Mouse (Mus musculus): Measurements from ENCODE around the gene Cpox.
A peak's percentile ranks its signal among the peaks of the same experiment; 100 is the strongest.

Cpox gene

DNA sequence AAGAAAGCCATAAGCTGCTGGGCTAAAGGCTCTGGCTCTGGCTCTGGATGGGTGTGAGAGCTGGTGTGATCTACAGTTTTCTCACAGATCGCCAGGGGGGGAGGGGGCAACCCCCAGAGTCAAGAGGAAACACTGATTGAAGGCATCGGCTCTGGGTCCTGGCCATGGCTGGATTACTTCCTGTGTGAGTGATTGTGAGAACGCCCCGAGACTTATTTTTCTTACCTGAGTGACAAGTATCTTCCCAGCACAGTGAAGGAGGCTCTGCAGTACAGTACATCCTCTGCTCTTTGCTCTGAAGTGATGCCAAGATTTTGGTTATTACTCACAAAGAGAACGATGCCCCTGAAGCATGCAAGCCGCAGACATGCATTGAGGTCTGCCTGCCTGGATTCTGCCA lies 31.7 kb downstream of the Cpox start:
- DNase-seq: no peak

DNA sequence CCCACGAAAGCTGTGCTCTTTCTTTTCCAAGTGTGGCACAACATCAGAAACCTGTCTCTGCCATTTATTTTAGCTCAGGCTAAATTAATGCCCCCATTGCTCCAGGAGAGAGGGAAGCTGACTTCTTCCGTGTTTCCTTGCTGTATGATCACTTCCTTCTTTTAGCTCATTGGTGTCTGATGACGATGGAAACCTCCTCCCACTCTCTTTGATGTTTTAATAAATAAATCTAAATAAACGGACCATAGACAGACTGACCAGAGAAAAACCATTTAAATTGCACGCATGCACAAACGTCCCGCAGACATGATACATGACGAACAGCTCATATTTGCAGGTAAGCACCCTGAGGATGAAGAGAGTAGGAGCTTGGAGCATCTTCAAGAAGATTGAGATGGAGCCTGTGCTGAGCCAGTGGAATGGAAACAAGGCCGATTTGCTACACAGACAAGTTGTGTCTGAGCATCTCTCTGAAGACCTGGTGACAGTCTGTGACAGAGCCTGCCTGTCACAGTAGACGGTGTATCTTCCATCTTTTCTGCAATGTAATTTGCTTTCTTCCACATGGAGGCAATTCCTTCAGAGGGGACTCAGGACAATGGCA lies 32.3 kb downstream of the Cpox start:
- no peak for DNase-seq

DNA sequence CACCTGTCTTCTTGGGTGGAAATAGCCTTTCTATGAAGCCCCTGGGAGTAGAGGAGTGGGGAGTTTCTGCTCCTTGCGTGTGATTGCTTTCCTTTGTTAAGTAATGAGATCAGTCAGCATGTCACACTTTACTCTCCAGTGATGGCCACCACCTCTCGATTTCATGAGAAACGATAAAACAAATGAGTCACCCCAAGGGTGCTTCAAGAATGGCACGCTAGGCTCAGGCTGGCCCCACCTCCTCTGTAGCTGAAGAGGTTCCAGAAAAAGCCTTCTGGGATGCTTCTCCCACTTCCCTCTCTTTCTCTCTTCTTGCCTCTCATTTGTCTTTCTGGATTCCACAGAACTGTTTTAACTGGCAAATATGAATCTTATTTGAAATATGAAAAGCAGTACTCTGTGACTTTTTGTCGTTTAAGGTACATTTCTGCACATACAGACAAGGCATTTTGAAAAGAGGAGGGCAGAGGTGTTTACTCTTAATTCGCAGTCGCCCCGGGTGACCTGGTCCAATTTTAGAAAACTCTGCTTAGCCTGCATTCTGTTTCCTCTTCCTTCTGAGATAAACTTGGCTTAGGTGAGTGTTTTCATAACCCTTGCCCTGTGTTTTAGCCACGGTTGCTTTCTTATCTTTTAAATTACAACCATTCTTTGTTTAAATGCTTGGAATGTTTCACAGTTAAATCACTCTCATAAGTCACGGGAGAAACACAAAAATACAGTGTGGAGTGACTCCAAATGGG lies 33.5 kb downstream of the Cpox start:
- DNase-seq: no peak

DNA sequence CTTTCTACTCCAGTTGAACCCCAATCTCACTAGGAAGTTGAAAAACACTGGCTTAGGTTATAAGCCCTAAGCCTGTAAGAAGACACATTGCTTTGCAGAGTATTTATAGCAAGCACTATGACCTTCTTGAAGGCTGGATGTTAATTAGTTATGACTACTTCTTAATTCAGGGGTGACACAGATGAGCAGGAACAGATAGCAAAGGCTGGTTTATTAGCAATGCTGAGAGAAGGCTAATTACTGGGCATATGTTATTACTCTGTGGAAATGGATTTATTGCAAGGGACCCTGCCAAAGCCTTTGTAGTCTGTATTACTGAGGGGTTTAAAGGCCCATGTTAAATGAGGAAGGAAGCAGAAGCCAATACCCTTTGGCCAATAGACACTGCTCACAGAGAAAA lies 34.9 kb downstream of the Cpox start:
- no peak for DNase-seq

DNA sequence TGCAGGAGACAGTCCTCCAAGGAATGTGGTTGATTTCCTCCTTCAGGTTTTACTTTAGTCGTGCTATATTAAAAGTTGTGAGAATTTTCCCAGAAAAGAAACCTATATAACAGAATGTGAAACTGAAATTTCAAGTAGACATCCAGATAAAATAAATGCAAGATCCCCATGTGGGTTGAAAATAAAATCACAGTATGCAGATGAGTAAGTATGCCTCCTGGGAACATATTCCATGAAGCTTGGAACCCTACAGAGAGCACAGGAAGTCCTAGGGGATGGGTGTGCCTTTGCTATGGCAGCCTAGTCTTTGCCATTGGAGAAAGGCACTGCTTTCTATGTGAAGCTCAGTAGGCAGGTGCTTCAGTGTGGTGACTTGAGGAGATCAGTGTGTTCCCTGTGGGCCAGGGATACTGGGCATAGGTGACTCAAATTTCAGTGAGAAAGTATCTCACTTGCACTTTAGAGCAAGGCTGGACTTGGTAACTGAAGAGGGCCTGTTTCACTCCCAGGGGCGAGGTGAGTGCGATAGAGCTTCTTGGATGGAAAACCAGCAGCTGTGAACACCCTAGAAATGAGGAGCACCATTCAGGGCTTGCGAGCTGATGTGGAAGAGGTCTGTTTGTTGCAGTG lies 37.3 kb downstream of the Cpox start:
- no peak for DNase-seq

DNA sequence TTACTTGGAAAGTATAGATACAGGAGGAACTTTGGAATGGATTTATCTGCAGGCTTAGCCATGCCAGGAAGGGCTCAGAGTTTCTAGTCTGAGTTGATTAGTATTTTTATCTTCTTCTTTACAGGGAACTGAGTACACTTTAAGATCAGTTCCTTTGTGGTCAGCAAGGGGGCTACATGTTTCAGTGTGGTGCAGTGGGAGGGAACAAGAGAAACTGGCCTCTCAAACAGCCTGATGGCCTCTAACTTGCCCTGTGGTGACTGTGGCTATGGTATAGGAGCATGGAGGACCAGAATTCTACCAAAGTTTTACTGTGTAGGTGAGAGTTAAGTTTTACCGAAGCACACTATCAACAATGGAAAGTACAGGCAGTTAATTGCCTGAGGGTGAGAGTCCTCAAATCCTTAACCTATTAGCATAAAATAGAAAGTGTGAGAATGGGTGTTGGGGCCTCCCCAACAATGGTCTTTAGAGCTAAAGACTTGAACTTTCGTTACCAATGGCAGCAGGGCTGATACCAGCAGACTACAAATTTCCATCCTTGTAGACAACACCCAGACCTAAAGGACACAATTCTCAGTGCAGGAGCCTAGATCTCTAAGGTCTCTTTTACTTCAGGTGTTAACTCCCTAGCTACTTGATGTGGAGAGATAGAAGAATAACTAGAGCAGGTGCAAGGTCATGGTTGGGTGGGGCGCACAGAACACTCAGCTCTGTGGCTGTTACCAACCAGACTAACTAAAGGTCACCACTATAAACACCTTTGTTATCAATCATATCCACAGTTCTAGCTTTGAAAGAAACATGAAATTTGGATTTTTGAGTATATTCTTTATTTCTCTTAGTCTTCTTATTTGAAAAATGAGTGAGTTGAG lies 38.7 kb downstream of the Cpox start:
- no peak for DNase-seq

DNA sequence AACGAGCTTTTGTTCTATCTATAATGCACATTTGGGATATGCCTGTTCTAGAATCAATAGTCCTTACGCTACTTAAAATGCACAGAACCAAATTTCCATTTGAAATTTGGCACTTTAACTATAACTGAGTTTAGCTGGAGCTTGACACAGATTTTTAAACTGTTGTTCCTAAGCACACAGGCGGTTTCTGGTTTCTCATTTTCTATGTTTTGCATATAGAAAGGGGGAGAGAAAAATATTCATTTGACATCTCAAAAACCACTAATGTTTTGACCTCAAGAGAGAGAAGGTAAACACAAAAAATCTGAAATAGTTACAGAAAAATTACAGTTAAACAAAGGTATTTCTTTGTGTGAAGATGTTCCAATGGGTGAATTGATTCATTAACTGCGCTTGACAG lies 39.4 kb downstream of the Cpox start:
- DNase-seq: no peak

DNA sequence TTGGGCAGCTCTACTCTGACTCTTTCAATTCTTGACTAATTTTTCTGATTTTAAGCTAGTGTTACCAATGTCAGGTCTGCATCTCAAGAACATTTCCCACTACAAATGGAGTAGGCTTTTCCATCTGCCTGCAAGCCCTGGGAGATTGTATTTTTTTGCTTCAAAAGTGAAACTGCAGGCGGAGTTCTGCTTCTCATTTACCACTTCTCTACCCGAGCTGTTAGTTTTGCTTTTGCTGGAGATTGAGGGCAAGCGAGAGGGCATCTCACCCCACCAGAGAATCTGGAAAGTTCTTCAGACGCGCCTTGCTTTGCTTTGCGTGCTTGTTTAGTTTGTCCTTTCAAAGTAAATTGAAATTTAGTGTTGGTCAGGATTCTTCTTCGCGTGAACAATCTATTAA lies 42.1 kb downstream of the Cpox start:
- DNase-seq: no peak

DNA sequence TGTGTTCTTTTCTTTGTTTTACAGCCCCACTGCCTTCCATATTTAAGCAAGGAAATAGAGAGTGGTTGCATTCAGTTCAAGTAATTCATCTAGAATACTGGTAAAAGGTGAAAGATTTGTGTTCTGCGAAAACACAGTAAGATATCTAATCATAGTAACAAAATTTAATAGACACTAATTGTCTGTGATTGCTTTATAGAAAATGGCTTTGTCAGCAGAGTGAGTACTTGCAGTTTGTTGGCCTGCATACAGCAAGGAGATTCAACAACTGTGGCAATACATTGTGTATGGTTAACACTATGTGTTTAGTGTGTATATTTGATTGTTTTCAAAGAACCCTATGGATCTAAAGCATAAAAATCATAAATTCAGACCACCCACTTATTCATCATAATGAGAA lies 43.0 kb downstream of the Cpox start:
- DNase-seq: no peak

DNA sequence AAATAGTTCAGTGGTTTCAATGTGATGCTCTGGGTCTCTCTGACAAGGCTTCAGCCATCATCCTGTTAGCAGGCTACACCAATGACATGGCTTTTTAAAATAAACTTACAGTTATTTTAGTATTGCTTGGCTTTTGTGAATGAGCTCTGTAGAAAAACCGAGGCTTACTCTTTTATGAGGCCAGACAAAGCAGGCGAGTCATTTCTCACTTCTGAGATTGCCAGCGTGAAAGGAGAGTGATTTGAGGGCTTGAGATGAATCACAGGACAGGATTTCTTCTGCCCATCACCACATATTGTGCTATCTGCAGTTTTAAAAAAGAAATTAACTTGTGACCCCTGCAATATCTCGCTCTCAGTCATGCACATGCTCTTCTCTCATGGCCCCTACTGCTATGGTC lies 44.9 kb downstream of the Cpox start:
- DNase-seq: no peak

DNA sequence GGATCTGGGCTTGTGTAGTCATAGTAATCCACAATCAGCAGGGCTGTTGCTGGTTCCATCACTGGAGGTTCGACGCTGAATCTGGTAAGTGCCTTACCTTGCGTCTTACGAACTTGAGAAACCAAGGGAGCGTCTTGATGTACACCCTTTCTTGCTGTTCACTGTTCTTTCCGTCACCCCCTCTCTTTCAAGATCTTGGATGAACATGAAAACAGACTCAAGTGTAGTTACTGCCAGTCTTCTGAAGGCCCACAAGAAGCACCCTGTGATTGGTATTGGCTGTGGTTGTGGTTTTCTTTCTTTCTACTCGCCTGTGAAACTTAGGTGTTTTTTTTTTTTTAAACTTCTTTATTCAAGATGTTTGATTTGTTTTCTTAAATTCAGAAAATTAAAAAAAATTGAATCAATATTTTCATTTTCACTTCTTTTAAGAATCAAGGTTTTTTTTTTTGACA lies 48.6 kb downstream of the Cpox start, which contains the start of gene Gpr15:
Gene Gpr15 (minus strand): TSS at position 405 of the 455 bp plus-strand sequence.
- DNase-seq: no peak

DNA sequence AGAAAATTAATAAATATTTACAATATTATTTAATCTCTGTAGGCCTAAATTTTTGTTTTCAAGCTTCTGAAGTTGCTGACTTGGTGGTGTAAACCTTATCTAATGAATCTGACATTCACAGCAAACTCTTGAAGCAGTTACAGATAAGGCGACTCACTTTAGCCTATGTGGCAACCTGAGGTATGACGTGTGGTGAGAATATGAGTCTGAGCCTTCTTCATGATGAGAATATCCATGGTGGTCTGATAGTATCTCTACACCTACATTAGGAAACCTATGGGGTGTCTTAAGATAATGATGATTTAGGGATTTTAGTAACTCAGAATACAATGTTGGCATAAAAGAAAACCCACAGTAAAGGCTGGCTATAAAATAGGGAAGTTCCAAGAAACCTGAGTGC lies 52.2 kb downstream of the Cpox start:
- no peak for DNase-seq

DNA sequence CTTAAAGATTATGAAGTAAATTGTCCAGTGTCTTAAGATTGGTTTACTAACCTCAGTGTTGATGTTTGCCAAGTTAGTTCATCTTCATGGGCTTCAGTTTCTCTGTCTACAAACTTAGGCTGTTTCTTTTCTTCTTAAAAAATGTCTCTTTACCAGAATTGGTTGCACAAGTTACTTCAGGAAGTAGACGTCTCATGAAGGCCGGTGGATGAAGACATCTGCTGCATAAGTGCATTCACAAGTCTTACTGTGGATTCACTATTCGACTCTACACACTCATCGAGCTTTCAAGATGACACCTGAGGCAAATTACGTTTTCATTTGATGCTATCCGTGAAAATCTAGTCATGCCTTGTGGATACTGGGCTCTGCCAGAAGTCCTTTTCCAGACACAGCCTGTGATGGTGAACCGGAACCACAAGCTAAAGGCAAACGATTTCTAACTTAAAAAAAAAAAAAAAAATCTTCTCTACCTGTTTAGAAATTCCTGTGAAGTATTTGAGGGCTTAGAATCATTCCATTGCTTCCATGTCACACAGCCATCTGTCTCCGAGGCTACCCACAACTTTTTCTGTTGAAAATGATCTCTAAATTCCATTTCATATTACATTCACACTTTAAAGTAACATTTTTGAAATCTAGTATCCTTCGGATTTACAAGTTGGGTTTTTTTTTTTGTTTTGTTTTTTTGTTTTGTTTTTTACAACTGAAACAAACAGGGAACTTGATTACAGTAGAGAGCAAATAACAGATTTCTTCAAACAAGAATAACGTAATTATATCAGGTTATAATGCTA lies 56.8 kb downstream of the Cpox start:
- no peak for DNase-seq

DNA sequence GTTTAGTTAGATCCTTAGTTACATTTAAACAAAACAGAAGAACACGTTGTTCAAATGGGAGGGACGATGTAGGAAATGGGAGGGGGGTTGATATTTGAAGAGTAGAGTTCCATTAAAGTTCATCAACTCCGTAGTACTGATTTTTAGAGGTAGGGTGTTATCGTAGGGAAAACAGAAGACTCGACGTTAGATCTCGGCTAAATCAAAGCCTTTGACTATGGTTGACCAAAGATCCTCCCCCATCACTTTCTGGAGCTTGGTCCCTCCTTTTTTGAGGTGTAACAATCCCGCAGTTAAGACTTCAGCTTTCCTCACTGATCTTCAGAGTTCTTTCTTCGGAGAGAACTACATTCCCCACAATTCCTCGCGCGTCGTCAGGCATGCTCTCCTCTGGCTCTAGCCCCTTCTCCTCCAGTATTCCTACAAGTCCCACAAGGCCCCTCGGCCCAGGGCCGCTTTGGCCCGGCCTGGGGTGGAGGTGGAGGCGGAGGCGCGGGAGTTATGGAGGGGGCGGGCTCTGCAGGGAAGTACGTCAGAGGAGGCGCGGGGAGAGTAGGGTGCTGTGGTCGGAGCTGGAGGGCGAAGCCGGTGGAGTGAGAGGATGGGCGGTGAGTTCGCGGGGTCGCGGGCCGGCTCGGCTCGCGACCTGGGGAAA lies 57.5 kb downstream of the Cpox start, which contains the start of gene Cldnd1:
Gene Cldnd1 (plus strand): TSS at position 434 of the 655 bp plus-strand sequence.
- DNase-seq: peak; percentile 94 to 96

DNA sequence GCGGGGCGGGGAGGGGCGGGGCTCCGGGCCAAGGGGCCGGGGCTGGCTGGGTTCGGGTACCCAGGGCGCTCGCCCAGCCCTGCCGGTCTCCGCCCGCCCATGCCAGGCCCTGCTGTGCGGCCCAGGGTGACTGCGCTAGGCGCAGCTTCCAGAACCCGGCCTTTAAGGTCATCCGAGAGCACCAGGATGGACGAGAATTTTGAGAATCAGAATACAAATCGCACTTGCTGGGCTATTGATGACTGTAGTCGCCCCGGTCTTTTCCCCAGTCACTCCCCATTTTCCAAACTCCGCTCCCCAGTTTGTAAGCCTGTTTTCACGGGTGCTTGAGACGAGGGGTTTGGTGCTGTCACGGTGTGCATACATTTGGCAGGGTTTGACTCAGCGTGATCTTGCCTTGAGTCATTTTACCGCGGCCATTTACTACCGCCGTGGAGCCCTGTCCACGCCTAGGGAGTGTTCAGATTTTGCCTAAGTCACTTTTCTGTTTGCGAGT lies 58.1 kb downstream of the Cpox start:
- no peak for DNase-seq

DNA sequence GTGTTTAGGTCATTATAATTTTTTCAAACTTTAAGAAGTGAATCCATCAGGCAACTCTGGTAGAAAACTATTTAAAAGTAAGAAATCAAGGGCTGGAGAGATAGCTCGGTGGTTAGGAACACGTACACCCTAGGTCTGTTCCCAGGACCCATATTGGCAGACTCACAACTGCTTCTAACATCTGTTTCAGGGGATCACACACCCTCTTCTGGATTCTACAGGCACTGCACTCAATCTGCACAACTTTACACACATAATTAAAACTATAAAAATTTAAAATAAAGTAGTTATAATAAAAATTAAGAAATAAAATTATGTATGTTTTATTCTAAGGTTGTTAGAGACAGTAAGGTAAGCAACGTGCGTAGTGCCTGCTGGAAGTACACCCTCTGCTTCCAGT lies 68.1 kb downstream of the Cpox start:
- no peak for DNase-seq

DNA sequence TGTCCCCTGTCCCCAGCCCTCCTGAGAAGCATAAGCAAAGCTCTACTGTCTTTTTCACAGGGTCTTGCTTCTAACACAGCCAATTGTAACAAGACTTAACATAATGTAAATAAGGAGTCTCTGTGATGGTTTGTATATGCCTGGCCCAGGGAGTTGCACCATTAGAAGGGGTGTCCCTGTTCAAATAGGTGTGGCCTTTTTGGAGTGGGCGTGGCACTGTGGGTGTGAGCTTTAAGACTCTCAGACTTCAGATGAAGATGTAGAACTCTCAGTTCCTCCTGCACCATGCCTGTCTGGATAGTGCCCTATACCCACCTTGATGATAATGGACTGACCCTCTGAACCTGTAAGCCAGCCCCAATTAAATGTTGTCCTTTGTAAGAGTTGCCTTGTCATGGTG lies 68.7 kb downstream of the Cpox start:
- DNase-seq: no peak

DNA sequence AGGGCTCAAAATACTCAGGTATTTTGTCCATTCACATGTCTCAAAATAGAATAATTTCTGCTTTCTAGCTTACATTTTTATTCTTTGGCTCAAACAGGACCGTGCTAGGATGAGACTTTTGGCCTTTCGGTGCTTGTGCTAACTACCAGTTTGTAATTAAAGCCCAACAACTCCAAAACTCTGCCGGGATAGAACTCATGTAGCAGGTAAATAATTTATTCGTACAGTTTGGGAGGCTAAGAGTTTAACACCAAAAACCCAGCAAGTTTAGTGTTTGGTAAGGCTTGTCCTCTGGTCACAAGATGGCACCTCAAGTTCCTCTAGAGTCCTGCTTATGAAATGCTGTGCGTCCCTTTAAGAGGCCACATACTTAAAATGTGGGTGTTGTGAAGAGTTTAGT lies 70.7 kb downstream of the Cpox start:
- DNase-seq: no peak

DNA sequence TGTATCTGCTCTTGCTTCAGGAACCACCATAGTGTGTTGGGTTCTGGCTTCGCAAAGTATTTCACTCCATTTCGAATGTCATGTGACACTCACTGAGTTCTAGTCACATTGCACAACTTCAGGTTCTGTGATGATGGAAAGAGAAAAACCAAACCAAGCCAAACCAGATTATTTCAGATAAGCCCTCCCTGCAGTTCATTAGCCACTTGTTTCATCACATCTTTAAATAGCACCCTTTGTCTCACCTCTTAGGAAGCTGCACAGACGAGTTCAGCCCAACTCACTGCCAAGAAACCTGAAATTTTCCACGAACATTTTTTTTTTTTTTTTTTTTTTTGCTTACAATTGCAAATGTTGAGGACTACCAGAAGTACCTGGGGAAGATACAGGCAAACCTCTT lies 76.6 kb downstream of the Cpox start:
- DNase-seq: no peak

DNA sequence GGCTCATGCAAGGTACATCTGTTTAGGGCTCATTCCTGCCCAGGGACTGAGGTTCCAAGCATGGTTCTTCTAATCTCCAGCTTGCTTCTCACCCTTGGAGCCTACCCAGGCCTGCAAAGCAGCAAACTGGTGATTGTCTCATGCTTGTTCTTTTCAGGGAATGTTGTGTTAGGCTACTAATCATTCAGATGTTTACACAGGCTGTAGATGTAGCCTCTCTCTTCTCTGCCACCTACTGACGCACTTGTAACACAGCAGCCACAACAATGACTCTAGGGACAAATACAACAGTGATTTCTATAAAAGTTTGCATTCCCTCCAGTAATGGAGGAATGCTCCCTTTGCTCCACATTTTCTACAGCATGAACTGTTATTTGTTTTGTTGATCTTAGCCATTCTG lies 81.2 kb downstream of the Cpox start:
- no peak for DNase-seq

DNA sequence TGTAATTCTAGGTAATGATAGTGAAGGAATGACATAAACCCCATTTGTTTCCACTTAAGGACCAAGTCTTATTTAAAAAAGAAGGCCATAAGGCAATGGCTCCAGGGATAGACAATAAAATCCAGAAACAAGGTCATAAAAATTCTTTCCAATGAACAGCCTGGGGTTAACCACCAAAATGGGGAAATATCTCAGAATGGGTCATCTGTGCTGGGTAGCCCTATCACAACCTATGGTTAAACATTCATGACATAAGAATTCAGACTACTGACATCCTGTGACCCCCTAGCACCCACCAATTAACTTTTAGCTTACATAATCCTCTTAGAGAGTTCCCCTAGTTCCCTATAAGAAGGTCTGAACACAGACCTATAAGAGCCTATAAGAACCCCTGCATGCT lies 86.1 kb downstream of the Cpox start:
- no peak for DNase-seq

DNA sequence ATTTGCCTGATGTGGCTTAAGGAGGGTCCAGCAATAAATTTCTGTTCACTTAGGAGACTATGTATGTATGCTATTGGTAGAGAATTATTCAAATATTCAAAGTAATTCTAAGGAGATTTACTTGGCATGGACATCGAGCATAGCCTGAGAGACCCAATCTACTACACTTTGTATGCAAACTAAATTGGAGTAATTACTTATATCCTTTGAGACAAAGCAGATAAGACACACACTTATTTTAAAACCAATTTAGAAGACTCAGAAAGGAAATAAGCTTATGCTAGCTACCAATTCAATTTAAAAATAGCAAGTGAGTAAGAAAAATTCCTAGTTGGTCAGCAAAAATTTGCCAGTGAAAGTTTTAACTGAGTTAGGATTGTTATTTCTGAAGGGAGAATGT lies 93.0 kb downstream of the Cpox start, which contains the start of gene Olfr172:
Gene Olfr172 (minus strand): TSS at position 101 of the 400 bp plus-strand sequence.
- no peak for DNase-seq
